Mouse (Mus musculus) embryo, embryonic 10 days (tissue): ENCODE measurements around the gene Spns2.
A peak's percentile ranks its signal among the peaks of the same experiment; 100 is the strongest.

ENCODE experiments used
- DNase-seq: peaks from one replicate; pipeline ENCODE4 v3.0.0-alpha.2; 2015; ENCODE audit warnings: low spot score

Spns2 gene

GRCm38 (mm10) chr11:72489881-72490301, at the start of gene Spns2:
Gene Spns2, minus strand, starts transcription at chr11:72489904.
- peak; percentile 93 for DNase-seq

GRCm38 (mm10) chr11:72538811-72539210, 49.1 kb upstream of the Spns2 start:
- DNase-seq, result no peak

DNA sequence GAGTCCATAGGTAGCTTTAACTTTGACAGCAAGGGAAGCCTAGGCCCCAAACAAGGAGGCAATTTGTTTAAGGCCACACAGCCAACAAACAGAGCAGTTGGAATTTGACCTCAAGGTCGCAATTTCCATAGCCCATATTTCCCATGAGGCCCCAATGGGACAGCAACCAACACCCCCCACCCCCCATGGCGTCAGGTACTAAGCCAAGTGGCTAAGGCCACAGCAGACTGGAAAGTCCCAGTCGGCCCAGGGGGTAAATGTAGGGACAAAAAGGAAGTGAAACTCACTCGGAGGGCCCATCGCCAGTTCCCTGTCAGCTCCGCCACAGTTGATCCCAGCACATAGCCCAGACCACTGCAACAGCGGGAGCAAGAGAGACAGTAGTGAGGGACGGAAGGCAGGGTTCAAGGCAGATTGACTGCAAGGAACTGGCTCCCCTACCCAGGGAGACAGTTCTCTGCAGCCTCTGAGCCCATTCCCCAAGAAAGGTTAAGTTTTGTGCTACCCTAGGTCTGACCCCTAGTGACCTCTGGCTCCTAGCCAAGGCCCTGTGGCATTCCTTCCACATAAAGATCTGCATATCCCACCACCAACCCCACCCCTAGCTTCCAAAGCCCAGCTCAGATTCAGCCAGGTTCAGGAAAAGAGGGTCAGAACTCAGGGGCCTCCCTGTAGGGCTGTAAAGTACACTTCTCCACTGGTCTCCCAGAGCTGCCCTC, 48.5 kb upstream of the Spns2 start:
- no peak for DNase-seq

DNA sequence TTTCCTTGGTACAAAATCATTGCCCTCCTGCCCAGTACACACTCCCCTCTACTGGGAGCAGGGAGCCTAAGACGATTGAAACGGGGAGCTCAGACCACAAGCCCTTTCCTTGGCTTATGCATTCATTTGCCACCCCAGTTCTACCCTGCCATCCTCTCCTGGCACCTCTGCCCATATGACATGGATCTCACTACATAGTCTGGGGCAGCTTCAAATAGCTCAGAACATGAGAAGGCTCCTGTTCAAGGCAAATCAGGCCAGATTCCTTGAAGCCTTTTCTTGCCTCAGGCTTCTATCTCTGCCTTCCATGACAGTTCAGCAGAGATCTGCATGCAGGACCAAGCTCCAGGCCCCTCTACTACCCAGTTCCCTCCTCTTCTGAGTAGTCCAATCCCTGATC, 47.8 kb upstream of the Spns2 start:
- DNase-seq, result no peak

- peak; percentile 27 for DNase-seq
These were observed 45.8 kb upstream of the Spns2 start for GRCm38 (mm10) chr11:72535519-72535918.

GRCm38 (mm10) chr11:72532890-72533289, 43.2 kb upstream of the Spns2 start:
- DNase-seq, result no peak

DNA sequence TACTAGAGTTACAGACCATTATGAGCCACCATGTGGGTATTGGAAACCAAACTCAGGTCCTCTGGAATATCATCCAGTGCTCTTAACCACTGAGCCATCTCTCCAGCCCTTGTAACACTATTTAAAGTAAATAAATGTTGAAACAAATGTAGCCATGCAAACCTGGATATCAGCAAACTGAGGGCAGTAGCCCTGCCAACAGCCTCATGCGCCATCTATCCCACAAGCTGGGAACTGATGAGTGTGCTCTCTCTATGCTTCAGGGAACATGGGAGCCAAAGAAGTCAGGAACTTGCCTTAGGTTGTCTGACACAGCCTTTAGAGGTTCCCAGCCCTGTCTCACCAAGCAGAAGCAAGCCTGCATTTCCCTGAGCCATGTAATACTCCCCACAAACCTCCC, 41.9 kb upstream of the Spns2 start:
- DNase-seq, result peak; percentile 15

DNA sequence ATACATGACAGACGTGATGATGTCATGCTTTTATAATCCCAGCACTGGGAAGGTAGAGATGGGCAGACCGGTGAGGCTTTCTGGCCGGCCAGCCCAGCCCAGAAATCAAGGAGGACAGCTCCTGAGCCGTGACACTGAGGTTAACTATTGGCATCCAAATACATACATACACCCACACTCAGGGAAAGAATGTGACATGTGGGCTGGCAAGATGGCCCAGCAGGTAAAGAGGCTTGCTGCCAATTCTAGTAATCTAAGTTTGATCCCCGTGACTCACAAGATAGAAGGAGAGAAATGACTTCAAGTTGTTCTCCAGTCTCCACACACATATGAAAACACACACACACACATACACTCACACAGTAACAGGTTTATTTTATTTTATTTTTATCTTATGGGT, 41.4 kb upstream of the Spns2 start:
- DNase-seq, result no peak

DNA sequence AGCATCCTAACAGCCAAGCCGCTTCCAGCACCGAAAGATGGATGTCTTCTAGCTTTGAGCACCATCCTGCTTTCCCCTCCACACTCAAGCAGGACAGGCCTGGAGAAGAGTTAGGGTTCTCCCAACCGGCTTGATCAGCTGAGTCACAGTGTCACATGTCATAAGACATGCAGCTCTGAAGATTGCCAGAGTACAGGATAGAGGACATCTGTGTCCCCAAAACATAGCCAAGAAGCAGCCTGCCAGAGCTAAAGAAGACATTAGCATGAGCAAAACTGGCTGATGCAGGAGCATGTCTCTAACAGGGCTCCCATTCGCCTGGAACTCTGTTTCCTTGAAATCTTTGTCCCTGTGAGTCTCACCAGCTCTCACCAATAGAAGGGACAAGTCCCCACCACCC, 36.5 kb upstream of the Spns2 start:
- no peak for DNase-seq

DNA sequence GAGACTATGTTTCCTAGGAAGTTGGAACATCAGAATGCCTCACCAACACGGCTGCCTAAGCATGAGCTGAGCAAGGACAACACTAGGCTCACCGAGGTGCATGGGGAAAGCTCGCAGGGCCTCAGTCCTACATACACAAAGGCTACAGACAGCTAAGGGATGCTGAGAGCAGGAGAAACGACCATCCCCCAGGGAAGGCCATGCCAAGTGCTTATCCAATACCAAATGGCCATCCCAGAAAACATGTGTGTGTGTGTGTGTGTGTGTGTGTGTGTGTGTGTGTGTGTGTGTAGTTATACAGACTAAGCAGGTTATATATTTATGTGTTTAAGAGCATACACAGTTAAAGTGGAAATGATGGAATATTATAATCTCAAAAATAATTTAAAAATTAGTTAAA, 34.0 kb upstream of the Spns2 start:
- no peak for DNase-seq

DNA sequence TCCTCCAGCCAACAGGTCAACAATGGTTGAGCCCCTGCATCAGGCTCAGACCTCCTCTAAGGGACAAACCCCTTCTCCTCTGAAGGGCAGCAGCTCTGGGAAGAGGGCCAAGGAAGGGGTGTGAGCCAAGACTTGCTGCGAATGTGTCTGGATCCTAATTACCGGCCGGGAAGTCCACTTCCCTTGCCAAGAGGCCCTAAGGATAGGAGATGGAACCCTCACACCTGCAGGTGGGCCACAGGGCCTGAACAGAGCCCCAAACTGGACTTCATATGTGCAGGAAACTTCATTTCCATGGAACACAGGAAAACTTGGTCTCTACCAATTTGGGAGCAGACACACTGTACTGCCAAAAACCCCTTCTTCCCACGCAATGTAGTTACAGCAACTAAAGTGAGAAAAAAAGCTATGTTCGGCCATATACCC, 32.9 kb upstream of the Spns2 start:
- no peak for DNase-seq

DNA sequence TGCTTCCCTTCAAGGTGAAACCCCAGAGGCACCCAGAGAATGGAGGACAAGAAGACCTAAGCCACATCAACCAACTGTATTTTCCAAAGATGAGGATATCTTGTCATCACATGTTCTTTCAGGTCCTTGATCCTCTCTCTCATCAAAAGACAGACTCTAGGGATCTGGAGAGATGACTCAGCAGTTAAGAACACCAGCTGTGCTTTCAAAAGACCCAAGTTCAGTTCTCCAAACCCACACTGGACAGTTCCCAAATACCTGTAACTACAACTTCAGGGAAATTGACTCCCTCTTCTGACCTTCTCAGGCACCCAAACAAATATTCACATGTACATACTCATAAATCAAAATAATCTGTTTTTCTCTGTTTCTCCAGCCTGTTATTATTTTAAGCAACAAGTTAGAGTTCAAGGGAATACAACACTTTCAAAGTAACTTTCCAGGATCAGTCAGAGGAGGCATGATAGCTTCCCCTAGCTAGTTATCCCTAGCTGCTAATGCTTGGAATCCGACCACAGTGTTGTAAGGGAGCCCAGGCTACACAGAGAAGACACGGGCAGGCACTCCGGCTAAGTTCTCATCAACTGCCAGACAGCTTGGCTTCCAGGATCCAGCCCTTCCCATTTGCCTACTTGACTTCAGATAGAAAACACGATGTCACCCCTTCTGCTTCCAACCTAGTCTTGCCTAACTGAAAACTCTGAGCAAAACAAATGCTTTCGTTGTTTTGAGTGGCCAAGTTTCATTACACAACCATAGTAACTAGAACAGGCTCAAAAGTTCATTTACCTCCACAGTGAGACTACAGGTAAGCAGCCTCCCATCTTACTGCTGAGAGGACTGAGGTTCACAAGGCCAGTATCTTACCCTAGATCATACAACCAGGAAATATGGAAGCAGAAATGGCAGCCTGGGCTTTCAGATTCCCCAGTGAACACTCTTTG, 32.2 kb upstream of the Spns2 start:
- DNase-seq, result no peak

DNA sequence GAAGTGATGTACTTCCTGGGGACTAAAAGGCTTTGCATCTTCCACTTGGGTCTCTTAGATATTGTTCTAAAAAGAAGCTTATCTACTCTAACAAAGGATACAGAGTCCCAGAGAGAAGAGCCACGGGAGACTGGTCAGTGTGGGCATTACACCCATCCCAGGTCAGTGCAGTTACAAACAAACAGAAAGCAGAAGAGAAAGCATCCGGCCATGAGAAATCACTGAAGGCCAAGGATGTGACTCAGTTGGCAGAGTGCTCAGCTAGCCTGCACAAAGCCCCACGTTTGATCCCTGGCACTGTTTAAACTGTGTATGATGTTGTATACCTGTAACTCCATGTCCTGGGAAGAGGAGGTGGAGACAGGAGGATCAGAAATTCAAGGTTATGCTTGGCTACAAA, 30.2 kb upstream of the Spns2 start:
- DNase-seq, result no peak

DNA sequence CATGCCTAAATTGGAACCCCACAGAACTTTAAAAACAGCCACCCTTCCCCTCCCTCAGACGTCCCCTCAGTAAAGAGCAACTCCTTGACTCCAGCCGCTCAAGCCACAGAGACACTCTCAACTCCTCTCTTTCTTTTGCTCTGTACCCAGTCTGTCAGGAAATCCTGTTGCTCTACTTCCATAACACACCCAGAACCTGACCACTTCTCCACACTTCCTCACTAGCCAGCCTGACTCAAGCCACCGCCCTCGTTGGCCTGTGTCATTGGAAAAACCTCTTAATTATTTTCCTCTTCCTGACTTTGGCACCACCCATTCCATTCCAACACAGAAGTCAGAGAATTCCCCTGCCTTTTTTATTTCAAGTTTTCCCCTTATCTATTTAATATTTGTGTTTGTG, 29.5 kb upstream of the Spns2 start:
- no peak for DNase-seq

- DNase-seq, result no peak
These were observed 28.7 kb upstream of the Spns2 start for GRCm38 (mm10) chr11:72518449-72518848.

DNA sequence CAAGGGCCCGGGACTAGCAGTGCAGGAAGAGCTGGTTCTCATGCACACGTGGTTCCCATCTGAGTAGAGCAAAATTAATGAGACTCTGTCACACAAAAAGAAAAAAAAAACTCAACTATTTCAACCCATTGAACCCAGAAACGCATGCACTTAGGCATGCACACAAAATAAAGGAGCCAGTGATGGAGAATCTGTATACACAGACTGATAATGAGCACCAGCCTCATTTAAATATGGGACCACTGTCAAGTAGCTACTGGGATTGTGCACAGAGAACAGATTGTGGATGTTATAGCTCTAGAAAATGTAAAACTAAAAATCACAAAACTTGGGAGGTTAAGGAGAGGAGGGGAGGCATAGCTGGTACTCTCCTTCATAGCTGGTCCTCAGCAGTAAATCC, 25.3 kb upstream of the Spns2 start:
- DNase-seq, result no peak

- no peak for DNase-seq
These were observed 18.9 kb upstream of the Spns2 start for GRCm38 (mm10) chr11:72508651-72509050.

- no peak for DNase-seq
These were observed 17.9 kb upstream of the Spns2 start for GRCm38 (mm10) chr11:72507651-72508050.

DNA sequence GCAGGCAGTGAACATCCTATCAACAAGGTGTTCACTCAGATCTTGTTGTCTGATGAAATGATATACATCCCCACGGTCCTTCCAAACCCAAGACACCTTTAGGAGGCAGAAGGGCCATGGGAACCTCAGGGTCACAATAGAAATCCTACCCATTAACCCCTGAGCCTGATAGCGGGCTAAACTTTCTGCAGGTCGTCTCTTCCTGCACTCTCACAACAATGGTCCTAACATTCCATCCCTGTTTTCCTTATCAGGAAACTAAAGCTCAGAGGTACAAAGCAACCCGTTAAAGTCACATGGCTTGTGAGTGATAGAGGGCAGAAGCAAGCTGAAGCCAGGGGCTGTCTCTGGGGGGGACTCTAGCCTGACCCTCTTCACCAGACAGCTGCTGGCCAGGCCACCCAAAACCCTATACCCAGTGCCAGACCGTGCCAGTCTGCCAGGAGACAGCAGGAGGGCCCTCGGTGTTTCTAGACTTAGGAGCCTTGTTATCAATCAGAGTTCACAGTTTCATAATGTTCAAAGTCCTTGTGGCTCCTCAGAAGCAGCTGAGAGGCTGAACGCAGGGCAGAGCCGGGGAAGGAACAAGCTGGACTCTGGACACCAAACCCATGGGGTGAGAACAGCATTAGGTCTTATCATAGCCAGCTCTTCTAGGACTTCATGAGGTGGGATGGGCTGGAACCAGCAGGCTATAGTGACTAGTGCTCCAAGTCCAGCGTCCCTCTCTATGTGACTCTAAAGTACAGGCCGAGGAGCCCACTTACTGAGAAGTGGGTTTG, 14.5 kb upstream of the Spns2 start:
- DNase-seq, result no peak

DNA sequence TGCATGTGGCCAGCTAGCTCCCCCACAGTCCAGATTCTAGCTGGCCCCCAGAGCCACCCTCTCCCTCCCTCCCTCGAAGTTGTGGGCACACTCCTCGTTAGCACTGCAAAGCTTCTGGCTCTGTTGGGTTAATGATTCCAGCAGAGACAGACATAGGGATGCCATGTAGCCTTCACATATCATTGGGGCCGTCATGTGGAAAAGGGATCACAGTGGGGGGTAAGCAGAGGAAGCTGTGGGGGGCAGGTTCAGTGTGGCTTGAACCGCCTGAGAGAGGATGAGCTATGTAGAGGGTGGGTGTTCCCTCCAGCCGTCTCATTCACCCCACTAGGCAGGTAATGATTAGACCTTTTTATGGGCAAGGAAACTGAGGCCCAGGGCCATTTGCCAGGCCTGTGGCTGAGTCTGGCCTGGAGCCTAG, 13.8 kb upstream of the Spns2 start:
- no peak for DNase-seq

DNA sequence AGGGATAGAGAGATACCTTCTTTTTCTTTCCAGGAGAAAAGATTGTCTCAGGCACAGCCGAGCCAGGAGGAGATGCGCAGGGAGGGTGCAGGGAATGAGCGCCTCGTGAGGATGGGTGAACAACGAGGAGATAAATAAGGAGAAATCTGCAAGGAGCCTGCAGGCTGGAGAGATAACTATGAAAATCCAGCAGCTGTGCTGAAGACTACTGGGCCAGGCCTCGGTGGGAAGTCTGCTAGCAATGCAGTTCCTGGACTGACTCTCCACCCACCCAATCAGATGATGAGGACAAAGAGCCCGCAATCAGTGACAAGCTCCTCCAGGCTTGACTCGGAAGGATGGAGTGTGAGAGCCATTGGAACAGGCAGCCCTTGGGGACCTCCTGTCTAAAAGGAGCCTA, 12.5 kb upstream of the Spns2 start:
- no peak for DNase-seq

DNA sequence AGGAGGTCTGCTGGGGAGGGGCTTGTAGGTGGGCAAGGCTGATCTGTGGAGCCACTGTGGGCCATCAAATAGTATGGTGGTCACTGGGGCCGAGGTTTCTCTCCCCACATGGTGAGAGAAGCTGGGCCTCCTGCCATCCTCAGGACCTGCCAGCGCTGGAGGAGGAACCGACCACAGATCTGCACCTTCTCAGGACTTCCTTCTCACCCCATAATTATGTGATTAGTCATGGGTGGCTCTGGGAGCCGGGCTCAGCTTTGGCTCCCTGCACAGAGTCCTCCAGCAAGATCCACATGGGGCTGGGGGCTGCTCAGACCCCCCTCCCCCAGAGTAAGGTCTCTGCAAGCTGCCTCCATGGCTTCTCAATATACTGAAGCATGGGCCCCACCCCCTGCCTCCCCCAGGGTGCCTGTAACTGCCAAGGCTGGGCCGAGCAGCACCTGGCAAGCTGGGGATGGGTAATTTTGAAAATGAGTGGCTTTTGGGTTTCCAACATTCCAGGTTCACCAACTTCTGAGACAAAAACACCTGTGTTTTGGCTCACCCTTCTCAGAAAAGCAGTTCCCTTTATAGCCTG, 11.8 kb upstream of the Spns2 start:
- DNase-seq, result no peak
